Mouse (Mus musculus): ENCODE measurements around the gene Tdp2.

Gene Tdp2

GRCm38 (mm10) chr13:24849318-24849717, 17.8 kb downstream of the Tdp2 start:
- no peak for TF ChIP-seq GATA4 (IDR thresholded peaks at IDR 0.05; ENCODE audit: insufficient replicate concordance, low read length)

GRCm38 (mm10) chr13:24851989-24852388, 20.5 kb downstream of the Tdp2 start:
- TF ChIP-seq GATA4 (IDR thresholded peaks at IDR 0.05; ENCODE audit: insufficient replicate concordance, low read length) = no peak

GRCm38 (mm10) chr13:24852570-24852969, 21.1 kb downstream of the Tdp2 start:
- TF ChIP-seq GATA4 (IDR thresholded peaks at IDR 0.05; ENCODE audit: insufficient replicate concordance, low read length) = no peak

- TF ChIP-seq GATA4 (IDR thresholded peaks at IDR 0.05; ENCODE audit: insufficient replicate concordance, low read length) = no peak
These were observed 27.6 kb downstream of the Tdp2 start for GRCm38 (mm10) chr13:24859115-24859514.

- no peak for TF ChIP-seq GATA4 (IDR thresholded peaks at IDR 0.05; ENCODE audit: insufficient replicate concordance, low read length)
These were observed 29.6 kb downstream of the Tdp2 start for GRCm38 (mm10) chr13:24861084-24861483.

GRCm38 (mm10) chr13:24862021-24862420, 30.5 kb downstream of the Tdp2 start:
- TF ChIP-seq GATA4 (IDR thresholded peaks at IDR 0.05; ENCODE audit: insufficient replicate concordance, low read length) = no peak

- no peak for TF ChIP-seq GATA4 (IDR thresholded peaks at IDR 0.05; ENCODE audit: insufficient replicate concordance, low read length)
These were observed 31.0 kb downstream of the Tdp2 start for GRCm38 (mm10) chr13:24862520-24862919.

GRCm38 (mm10) chr13:24866430-24867402, 35.2 kb downstream of the Tdp2 start:
- no peak for TF ChIP-seq GATA4 (IDR thresholded peaks at IDR 0.05; ENCODE audit: insufficient replicate concordance, low read length)

GRCm38 (mm10) chr13:24867789-24868188, 36.3 kb downstream of the Tdp2 start:
- no peak for TF ChIP-seq GATA4 (IDR thresholded peaks at IDR 0.05; ENCODE audit: insufficient replicate concordance, low read length)

- no peak for TF ChIP-seq GATA4 (IDR thresholded peaks at IDR 0.05; ENCODE audit: insufficient replicate concordance, low read length)
These were observed 36.8 kb downstream of the Tdp2 start for GRCm38 (mm10) chr13:24868233-24868632.

GRCm38 (mm10) chr13:24879359-24880040, 48.0 kb downstream of the Tdp2 start:
- no peak; the same call in 1 of the 2 replicates for TF ChIP-seq GATA4 (IDR thresholded peaks at IDR 0.05; ENCODE audit: insufficient replicate concordance, low read length)

- peak; percentile 95 for TF ChIP-seq GATA4 (IDR thresholded peaks at IDR 0.05; ENCODE audit: insufficient replicate concordance, low read length)
These were observed 48.7 kb downstream of the Tdp2 start for GRCm38 (mm10) chr13:24880208-24880607.

GRCm38 (mm10) chr13:24880704-24881103, 49.2 kb downstream of the Tdp2 start:
- TF ChIP-seq GATA4 (IDR thresholded peaks at IDR 0.05; ENCODE audit: insufficient replicate concordance, low read length) = peak; percentile 21; the same call in 1 of the 2 replicates

- no peak for TF ChIP-seq GATA4 (IDR thresholded peaks at IDR 0.05; ENCODE audit: insufficient replicate concordance, low read length)
These were observed 50.9 kb downstream of the Tdp2 start for GRCm38 (mm10) chr13:24882411-24882810.

- peak; percentile 87; the same call in 1 of the 2 replicates for TF ChIP-seq GATA4 (IDR thresholded peaks at IDR 0.05; ENCODE audit: insufficient replicate concordance, low read length)
These were observed 58.1 kb downstream of the Tdp2 start for GRCm38 (mm10) chr13:24889554-24889953.

All from liver, adult (tissue).